Mouse (Mus musculus) olfactory bulb, adult 2 months (tissue): ENCODE results near the gene Micall1.

Experiments used
- CTCF ChIP-seq: fragments of 200-500 bp; IDR thresholded peaks from 2 replicates; pipeline ENCODE4 v1.5.1; 2012; ENCODE audit warnings: low read depth, mild to moderate bottlenecking, low read length, moderate library complexity; ENCODE audit not compliant: insufficient read depth
- POLR2A ChIP-seq: fragments of 200-500 bp; IDR thresholded peaks from 2 replicates; pipeline ENCODE4 v1.6.1; 2012; ENCODE audit warnings: mild to moderate bottlenecking, low read depth, low read length, moderate library complexity; ENCODE audit not compliant: insufficient read depth

- TF ChIP-seq CTCF (no peak), POLR2A (no peak)
These were observed 18.4 kb downstream of the Micall1 start for GRCm38 (mm10) chr15:79127101-79127500.
